Mouse (Mus musculus): ENCODE measurements at regions not wholly inside any gene's neighbourhood (a gene's known extent, or its start where the extent isn't known, plus 50 kb on each side); places are given as distances from the start of the nearest gene placed in this dataset.

DNA sequence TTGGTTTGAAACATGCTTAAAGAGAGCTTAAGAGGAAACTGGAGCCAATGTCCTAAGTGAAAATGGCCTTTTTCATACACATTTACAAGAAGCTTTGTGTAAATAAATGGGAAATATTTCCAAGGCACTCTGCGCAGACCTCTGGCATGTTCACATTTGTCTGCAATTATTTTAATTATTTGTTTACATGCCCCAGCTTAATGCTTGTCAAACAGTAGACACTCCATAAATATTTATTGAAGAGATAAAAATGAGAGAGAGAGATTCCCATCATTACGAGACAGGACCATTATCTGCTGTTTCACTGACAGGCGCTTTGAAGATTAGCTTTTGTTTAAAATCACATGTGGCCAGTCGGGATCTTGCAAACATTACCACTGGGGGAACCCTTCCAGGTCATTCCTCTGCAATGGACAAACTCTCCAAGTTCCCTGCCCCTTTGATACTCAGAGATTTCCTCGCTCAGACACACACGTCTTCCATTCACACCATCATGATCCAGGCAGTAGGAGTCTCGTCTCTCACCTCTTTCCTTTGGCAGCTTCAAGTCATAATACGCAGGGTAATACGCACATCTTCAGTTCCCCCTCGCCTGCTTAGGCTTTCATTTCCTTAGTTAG is 154.3 kb downstream of the Hs3st3b1 start:
- H3K4me3 ChIP-seq (replicated peaks; ENCODE audit: low read length) = no peak overlapping the region
- H3K36me3 ChIP-seq (ENCODE audit: control insufficient read depth, insufficient read depth, low read length) = no peaks in the 10 kb centered on the region
- no peaks in the 10 kb centered on the region for H3K27me3 ChIP-seq (ENCODE audit: control insufficient read depth, insufficient read depth, low read length)
- H3K4me2 ChIP-seq (replicated peaks; ENCODE audit: low read depth, low read length, severe bottlenecking) = no peak overlapping the region
- H3K9me3 ChIP-seq (ENCODE audit: control insufficient read depth, low read length) = 0 out of 2 replicates have a peak, but pooled peaks cover 2% of the 10 kb centered on the region
- TF ChIP-seq POLR2A (IDR thresholded peaks at IDR 0.05; ENCODE audit: borderline replicate concordance, extremely low read depth, insufficient read depth, insufficient read length) = no peak
- DNase-seq (ENCODE audit: low spot score) = no peak
- H3K27ac ChIP-seq (replicated peaks; ENCODE audit: low read depth, low read length) = no peak overlapping the region
- H3K4me1 ChIP-seq (ENCODE audit: control insufficient read depth, insufficient read depth, low read length) = no peaks in the 10 kb centered on the region
- 64% methylated on average over 10 of the region's 10 CpGs for WGBS
- no peak overlapping the region for H3K9ac ChIP-seq (ENCODE audit: low read depth, low read length, severe bottlenecking)
- no peak for ATAC-seq (ENCODE audit: low FRiP score, low read depth)

DNA sequence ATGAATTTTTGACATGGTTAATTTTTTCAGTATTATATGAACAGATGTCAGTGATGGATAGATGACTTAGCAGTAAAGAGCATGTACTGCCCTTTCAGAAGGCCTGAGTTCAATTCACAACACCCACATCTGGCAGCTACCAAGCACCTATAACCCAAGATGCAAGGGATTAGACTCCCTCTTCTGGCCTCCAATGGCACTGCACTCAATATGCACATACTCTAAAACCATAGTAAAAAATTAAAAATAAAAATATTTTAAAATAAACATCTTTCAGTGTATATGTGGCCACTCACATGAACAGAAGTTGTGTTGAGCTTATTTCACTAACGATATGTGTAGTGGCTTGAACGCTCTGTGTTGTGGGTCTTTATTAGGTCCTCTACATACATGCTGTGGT is 152.4 kb downstream of the Hs3st3b1 start:
- WGBS = 98% methylated on average over 2 of the region's 2 CpGs
- H3K4me1 ChIP-seq (ENCODE audit: control insufficient read depth, insufficient read depth, low read length) = no peaks in the 10 kb centered on the region; the same call in 1 of the 2 replicates
- TF ChIP-seq POLR2A (IDR thresholded peaks at IDR 0.05; ENCODE audit: borderline replicate concordance, extremely low read depth, insufficient read depth, insufficient read length) = no peak
- H3K27ac ChIP-seq (replicated peaks; ENCODE audit: low read depth, low read length) = no peak overlapping the region
- H3K36me3 ChIP-seq (ENCODE audit: control insufficient read depth, insufficient read depth, low read length) = no peaks in the 10 kb centered on the region
- no peak for DNase-seq (ENCODE audit: low spot score)
- H3K9me3 ChIP-seq (ENCODE audit: control insufficient read depth, low read length) = 0 out of 2 replicates have a peak, but pooled peaks cover 2% of the 10 kb centered on the region
- no peak for ATAC-seq (ENCODE audit: low FRiP score, low read depth)
- H3K4me3 ChIP-seq (replicated peaks; ENCODE audit: low read length) = no peak overlapping the region
- H3K9ac ChIP-seq (ENCODE audit: low read depth, low read length, severe bottlenecking) = no peak overlapping the region
- H3K4me2 ChIP-seq (replicated peaks; ENCODE audit: low read depth, low read length, severe bottlenecking) = no peak overlapping the region
- no peaks in the 10 kb centered on the region for H3K27me3 ChIP-seq (ENCODE audit: control insufficient read depth, insufficient read depth, low read length)

DNA sequence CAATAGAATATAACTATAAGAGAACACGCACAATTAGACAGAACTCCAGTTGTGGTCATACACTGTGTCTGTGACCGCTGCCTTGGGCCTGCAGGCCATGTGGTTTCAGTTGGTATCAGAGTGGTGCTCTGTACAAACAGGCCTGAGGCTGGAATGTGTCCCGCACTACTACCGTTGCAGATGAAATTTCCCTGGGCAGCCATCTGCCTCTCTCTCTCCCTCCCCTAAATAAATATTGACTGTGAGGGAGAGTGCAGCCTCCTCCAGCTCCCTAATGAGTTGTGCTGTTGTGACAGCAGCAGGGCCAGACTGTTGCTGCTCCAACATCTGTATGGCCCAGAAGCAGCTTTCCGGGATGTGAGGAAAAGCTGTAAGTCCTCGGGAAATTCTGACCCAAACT is 146.7 kb downstream of the Hs3st3b1 start:
- ATAC-seq (ENCODE audit: low FRiP score, low read depth) (no peak), DNase-seq (ENCODE audit: low spot score) (no peak)
- Histone ChIP-seq H3K27ac (replicated peaks; ENCODE audit: low read depth, low read length) (no peak overlapping the region), H3K4me2 (replicated peaks; ENCODE audit: low read depth, low read length, severe bottlenecking) (no peak overlapping the region), H3K27me3 (ENCODE audit: control insufficient read depth, insufficient read depth, low read length) (no peaks in the 10 kb centered on the region), H3K4me3 (replicated peaks; ENCODE audit: low read length) (no peak overlapping the region), H3K9ac (ENCODE audit: low read depth, low read length, severe bottlenecking) (no peak overlapping the region), H3K9me3 (ENCODE audit: control insufficient read depth, low read length) (no peaks in the 10 kb centered on the region), H3K36me3 (ENCODE audit: control insufficient read depth, insufficient read depth, low read length) (no peaks in the 10 kb centered on the region), H3K4me1 (ENCODE audit: control insufficient read depth, insufficient read depth, low read length) (peaks cover 8% of the 10 kb centered on the region)
- 29% methylated on average over 6 of the region's 6 CpGs for WGBS
- TF ChIP-seq POLR2A (IDR thresholded peaks at IDR 0.05; ENCODE audit: borderline replicate concordance, extremely low read depth, insufficient read depth, insufficient read length) = no peak

DNA sequence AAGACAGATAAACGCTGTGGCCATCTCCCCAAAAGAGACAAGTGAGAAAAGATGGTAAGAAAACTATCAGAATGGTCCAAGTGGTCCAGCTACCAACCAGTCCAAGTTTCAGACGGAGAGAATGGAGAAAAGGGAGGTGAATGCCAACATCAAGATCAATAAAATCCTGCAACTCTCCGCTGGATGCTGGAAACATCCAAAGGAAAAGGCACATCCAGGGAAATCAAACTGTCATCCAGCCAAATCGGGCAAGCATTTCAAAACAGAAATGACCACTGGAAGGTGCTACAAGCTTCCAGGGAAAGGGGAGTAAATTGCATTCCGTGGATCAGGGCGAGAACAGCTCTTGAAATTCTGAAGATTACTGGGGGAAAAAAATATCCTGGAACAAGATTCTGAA is 142.7 kb downstream of the Hs3st3b1 start:
- Histone ChIP-seq H3K27me3 (ENCODE audit: control insufficient read depth, insufficient read depth, low read length) (no peaks in the 10 kb centered on the region), H3K4me3 (replicated peaks; ENCODE audit: low read length) (no peak overlapping the region), H3K9ac (ENCODE audit: low read depth, low read length, severe bottlenecking) (no peak overlapping the region), H3K9me3 (ENCODE audit: control insufficient read depth, low read length) (no peaks in the 10 kb centered on the region), H3K4me2 (replicated peaks; ENCODE audit: low read depth, low read length, severe bottlenecking) (no peak overlapping the region), H3K27ac (replicated peaks; ENCODE audit: low read depth, low read length) (no peak overlapping the region), H3K4me1 (ENCODE audit: control insufficient read depth, insufficient read depth, low read length) (peaks cover 10% of the 10 kb centered on the region; the same call in 1 of the 2 replicates), H3K36me3 (ENCODE audit: control insufficient read depth, insufficient read depth, low read length) (no peaks in the 10 kb centered on the region)
- no peak for DNase-seq (ENCODE audit: low spot score)
- 65% methylated on average over 6 of the region's 6 CpGs for WGBS
- no peak for ATAC-seq (ENCODE audit: low FRiP score, low read depth)
- no peak for TF ChIP-seq POLR2A (IDR thresholded peaks at IDR 0.05; ENCODE audit: borderline replicate concordance, extremely low read depth, insufficient read depth, insufficient read length)

DNA sequence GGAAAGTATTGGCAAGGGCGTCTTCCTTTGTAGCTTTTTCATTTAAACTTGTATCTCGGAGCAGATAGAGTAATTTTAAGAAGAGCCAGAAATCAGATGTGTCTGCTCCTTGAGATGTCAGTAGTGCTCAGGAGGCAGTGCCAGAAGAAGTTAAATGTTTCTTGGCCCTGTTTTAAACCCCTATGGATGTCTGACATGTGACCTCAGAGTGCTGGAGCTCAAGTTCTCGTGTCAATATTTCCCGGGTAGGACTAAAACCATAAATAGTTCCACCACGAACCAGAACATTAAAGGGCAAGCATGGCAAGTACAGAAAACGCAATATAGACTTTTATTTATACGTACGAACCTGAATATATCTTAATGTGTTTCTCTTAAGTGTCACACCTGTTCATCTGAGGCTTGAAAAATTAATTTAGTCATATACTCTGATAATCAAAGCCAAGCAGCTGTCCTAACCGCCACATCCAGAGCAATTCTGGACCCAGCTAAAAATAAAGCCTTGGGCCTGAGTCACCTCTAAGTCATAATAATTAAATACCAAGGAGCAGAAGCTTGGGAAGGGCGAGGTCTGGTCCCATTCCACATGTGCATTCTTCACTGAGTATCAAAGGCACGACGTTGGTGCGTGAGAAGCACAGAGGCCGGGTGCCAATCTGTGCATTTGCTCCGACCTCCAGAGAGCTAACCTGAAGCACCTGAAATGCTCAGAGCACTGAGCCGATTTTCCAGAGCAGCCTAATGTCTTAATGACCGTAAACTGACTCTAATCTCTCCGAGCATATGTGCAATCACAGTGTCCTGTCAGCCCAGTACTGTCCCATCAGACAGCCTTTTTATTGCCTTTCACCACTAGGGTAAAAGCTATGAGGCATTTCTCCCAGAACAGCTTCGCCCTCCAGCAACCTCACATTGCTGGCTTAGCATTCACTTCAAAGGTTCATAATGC is 139.8 kb downstream of the Hs3st3b1 start:
- 58% methylated on average over 19 of the region's 19 CpGs for WGBS
- Histone ChIP-seq H3K36me3 (ENCODE audit: control insufficient read depth, insufficient read depth, low read length) (no peaks in the 10 kb centered on the region), H3K4me3 (replicated peaks; ENCODE audit: low read length) (no peak overlapping the region), H3K4me1 (ENCODE audit: control insufficient read depth, insufficient read depth, low read length) (0 out of 2 replicates have a peak, but pooled peaks cover 6% of the 10 kb centered on the region), H3K9me3 (ENCODE audit: control insufficient read depth, low read length) (no peaks in the 10 kb centered on the region), H3K27me3 (ENCODE audit: control insufficient read depth, insufficient read depth, low read length) (0 out of 2 replicates have a peak, but pooled peaks cover 7% of the 10 kb centered on the region), H3K4me2 (replicated peaks; ENCODE audit: low read depth, low read length, severe bottlenecking) (no peak overlapping the region), H3K27ac (replicated peaks; ENCODE audit: low read depth, low read length) (no peak overlapping the region), H3K9ac (ENCODE audit: low read depth, low read length, severe bottlenecking) (no peak overlapping the region)
- no peak for TF ChIP-seq POLR2A (IDR thresholded peaks at IDR 0.05; ENCODE audit: borderline replicate concordance, extremely low read depth, insufficient read depth, insufficient read length)
- DNase-seq (ENCODE audit: low spot score) = no peak
- no peak for ATAC-seq (ENCODE audit: low FRiP score, low read depth)

Data from limb, embryonic 14.5 days (tissue).